Mouse (Mus musculus) midbrain, embryonic 16.5 days (tissue): ENCODE data around the gene Zfp36. TPM values are rescaled to one million over a fixed set of nuclear protein-coding genes. Genes with fewer than 3 reads are reported as not detected.
"Not testable (repeated sequence)": the region's sequence is repeated elsewhere in the genome, so short reads cannot be mapped to it uniquely, and the experiment has no call there.

Experiments
- ATAC-seq: fragments of 200-750 bp; cut with Nextera tagmentation; 2 replicates; pipeline ENCODE4 v1.8.0; 2017; ENCODE audit warnings: moderate TSS enrichment
- H3K27ac ChIP-seq: fragments of 300-500 bp; sonication (generic); 2 replicates; pipeline ENCODE4 v1.5.1; 2014; ENCODE audit warnings: mild to moderate bottlenecking, low read length, mixed read lengths
- H3K27me3 ChIP-seq: fragments of 300-500 bp; sonication (generic); 2 replicates; pipeline ENCODE4 v1.6.1; 2014; ENCODE audit warnings: low read depth, low read length, mixed read lengths; ENCODE audit not compliant: control insufficient read depth, insufficient read depth
- H3K36me3 ChIP-seq: fragments of 300-500 bp; sonication (generic); 2 replicates; pipeline ENCODE4 v1.6.1; 2014; ENCODE audit warnings: mild to moderate bottlenecking, low read length, moderate library complexity, mixed read lengths; ENCODE audit not compliant: control insufficient read depth, insufficient read depth
- H3K4me1 ChIP-seq: fragments of 300-500 bp; sonication (generic); 2 replicates; pipeline ENCODE4 v1.6.1; 2014; ENCODE audit warnings: mild to moderate bottlenecking, low read length, mixed read lengths; ENCODE audit not compliant: control insufficient read depth, insufficient read depth
- H3K4me2 ChIP-seq: fragments of 300-500 bp; sonication (generic); 2 replicates; pipeline ENCODE4 v1.6.1; 2014; ENCODE audit warnings: mild to moderate bottlenecking, low read length, mixed read lengths
- H3K4me3 ChIP-seq: fragments of 300-500 bp; sonication (generic); 2 replicates; pipeline ENCODE4 v1.5.1; 2014; ENCODE audit warnings: low read depth, mild to moderate bottlenecking, low read length, moderate library complexity, mixed read lengths
- H3K9ac ChIP-seq: fragments of 300-500 bp; sonication (generic); 2 replicates; pipeline ENCODE4 v1.6.1; 2014; ENCODE audit warnings: low read depth, low read length, mixed read lengths
- H3K9me3 ChIP-seq: fragments of 300-500 bp; sonication (generic); replicated peaks from 2 replicates; pipeline ENCODE4 v1.6.1; 2014; ENCODE audit warnings: mild to moderate bottlenecking, low read length, mixed read lengths; ENCODE audit not compliant: control insufficient read depth, poor library complexity, severe bottlenecking
- WGBS: fragments of 180-500 bp; shearing (Covaris S2); extraction: QIAGEN DNeasy Blood & Tissue Kit; methylation state at CpG from one replicate; pipeline ENCODE4 v1.1.7; 2014; 5-methylcytosine and 5-hydroxymethylcytosine counted together
- polyA plus RNA-seq: library from polyadenylated mRNA; unstranded; fragments of >200 nt; fragmentation: Nextera tagmentation; extraction: Ambion mirVana; gene quantifications from 2 replicates; pipeline ENCODE4 v1.2.1, GENCODE M21; 2015

Zfp36 gene
- polyA plus RNA-seq, 1 experiment from 2014 or later = 2.9 TPM

DNA sequence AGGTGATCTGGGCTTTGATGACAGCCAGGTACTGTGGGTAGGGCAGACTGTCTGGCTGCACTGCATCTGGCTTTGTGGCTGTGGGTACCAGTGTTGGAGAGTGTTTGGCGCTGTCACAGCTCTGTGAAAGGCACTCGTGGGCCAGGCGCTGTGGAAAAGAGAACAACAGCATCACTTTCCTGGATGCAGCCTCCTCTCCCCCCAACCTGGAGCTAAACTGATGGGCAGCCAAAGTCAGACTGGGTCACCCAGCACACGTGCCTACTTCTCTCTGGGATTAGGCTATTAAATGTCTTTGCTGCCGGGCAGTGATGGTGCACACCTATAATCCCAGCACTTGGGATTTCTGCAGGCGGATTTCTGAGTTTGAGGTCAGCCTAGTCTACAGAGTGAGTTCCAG, 6.8 kb upstream of the Zfp36 start:
- WGBS = 84% methylated on average over 6 of the region's 6 CpGs
- not testable (repeated sequence) for H3K27me3 ChIP-seq, H3K9me3 ChIP-seq, H3K4me1 ChIP-seq, ATAC-seq, H3K9ac ChIP-seq, H3K4me2 ChIP-seq, H3K27ac ChIP-seq, H3K4me3 ChIP-seq
- H3K36me3 ChIP-seq = peaks cover 17% of the 10 kb centered on the region

DNA sequence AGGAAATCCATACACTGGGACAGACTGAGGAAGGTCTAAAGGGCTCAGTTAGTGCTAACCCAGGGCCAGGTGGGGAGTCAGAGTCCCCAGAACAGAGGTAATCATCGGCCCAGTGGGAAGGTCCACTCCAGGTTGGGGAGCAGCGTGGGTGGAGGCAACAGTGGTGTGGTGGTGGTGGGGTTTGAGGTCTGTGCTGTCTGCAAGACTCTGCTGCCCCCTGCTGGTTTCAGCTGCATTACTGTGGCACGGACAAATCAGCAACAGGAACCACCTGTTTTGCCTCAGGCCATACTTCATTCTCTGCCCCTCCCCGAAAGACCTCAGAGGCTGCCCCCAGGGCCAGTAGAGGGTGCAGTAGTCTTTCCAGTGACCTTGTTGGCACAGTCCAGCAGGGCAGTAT, 6.4 kb upstream of the Zfp36 start:
- no peak overlapping the region for H3K9ac ChIP-seq
- H3K27ac ChIP-seq = no peak overlapping the region
- no peaks in the 10 kb centered on the region for H3K9me3 ChIP-seq
- no peak overlapping the region for H3K4me3 ChIP-seq
- peaks cover 17% of the 10 kb centered on the region for H3K36me3 ChIP-seq
- H3K4me1 ChIP-seq = peaks cover 2% of the 10 kb centered on the region
- H3K27me3 ChIP-seq = no peaks in the 10 kb centered on the region
- no peak overlapping the region for H3K4me2 ChIP-seq
- 30% methylated on average over 4 of the region's 4 CpGs for WGBS
- peak; percentile 54 for ATAC-seq

DNA sequence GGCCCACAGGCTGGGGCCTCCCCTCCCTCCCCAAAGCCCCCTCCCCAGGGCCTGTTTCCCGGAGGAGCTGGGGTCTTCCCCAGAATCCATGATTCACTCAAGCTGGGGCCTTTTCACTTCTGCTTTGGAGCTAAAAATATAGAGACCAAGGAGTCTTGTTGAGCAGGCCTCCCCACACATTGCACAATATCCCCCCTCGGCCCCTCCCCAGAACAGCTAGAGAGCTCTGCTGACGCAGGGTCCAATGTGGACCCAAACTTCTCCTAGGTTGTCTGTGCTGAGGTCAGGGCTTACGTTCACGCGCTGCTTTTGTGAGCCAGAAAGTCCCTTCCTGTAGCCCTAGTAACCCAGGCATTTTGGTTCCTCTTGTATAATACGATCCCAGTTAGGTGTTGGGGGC, 6.0 kb upstream of the Zfp36 start:
- peaks cover 4% of the 10 kb centered on the region; the same call in 1 of the 2 replicates for H3K4me1 ChIP-seq
- H3K36me3 ChIP-seq = peaks cover 17% of the 10 kb centered on the region
- no peak overlapping the region for H3K9ac ChIP-seq
- no peak for ATAC-seq
- no peaks in the 10 kb centered on the region for H3K27me3 ChIP-seq
- H3K4me2 ChIP-seq = no peak overlapping the region
- H3K9me3 ChIP-seq = no peaks in the 10 kb centered on the region
- H3K4me3 ChIP-seq = no peak overlapping the region
- WGBS = 87% methylated on average over 7 of the region's 7 CpGs
- H3K27ac ChIP-seq = no peak overlapping the region

DNA sequence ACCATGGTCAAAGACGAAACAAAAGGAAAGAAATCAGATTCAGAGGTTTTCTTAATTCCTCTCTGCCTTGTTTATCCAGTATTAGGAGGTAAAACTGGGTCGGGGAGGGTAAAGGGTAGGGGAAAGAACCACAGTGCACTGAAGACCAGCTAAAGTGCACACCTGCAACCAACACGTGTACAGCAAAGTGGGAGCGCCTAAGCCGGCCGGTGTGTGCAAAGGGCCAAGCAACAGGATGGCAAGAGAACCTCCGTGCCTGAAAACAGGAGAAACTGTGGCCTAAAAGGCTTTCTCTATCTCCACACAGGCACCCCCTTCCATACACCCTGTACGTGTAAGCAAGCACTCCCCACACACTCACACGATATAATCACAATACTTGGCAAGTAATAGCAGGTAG, 5.1 kb upstream of the Zfp36 start:
- no peak overlapping the region for H3K27ac ChIP-seq
- H3K9ac ChIP-seq = no peak overlapping the region
- peaks cover 5% of the 10 kb centered on the region; the same call in 1 of the 2 replicates for H3K4me1 ChIP-seq
- no peak overlapping the region for H3K4me3 ChIP-seq
- 92% methylated on average over 9 of the region's 9 CpGs for WGBS
- H3K27me3 ChIP-seq = no peaks in the 10 kb centered on the region
- H3K4me2 ChIP-seq = no peak overlapping the region
- no peaks in the 10 kb centered on the region for H3K9me3 ChIP-seq
- H3K36me3 ChIP-seq = peaks cover 17% of the 10 kb centered on the region
- no peak for ATAC-seq

DNA sequence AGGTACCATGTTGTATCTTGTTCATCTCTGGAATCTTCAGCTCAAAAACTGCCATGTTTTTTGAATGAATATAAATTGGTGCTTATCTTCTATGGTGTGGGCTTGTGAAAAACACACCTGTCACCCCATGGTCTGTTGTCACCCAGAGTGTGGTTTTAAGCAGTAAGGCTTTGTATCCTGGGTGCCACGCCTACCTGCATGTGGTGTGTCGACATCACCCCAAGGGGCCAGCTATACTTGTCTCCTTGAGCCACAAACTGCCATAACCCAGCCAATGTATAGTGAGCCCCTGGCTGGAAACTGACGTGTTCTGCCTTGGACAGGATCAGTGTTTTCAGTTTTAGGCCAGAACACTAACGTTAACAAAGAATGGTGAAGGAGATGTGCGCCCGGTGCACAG, 4.1 kb upstream of the Zfp36 start:
- Histone ChIP-seq H3K9me3 (no peaks in the 10 kb centered on the region), H3K27ac (no peak overlapping the region), H3K4me3 (no peak overlapping the region), H3K9ac (no peak overlapping the region), H3K36me3 (peaks cover 12% of the 10 kb centered on the region), H3K4me1 (peaks cover 7% of the 10 kb centered on the region; the same call in 1 of the 2 replicates), H3K4me2 (no peak overlapping the region), H3K27me3 (no peaks in the 10 kb centered on the region)
- ATAC-seq = no peak
- 87% methylated on average over 6 of the region's 6 CpGs for WGBS

DNA sequence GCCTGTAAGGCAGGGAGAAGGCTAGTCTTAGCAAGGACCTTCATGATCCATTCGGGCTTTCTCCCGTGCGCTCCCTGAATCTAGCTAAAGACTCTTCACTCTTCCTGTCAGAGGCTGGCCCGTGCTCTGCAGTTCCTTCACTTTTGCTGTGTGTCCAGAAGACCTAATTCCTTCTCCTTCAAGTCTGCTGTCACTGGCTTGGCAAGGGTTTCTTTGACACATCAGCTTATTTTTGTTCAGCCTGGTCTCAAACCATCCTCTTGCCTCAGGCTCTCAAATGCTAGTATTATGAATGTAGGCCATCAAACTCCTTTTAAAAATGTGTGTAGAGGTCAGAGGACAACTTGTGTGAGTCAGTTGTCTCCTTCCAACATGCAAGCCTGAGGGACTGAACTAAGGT, 3.6 kb upstream of the Zfp36 start:
- Histone ChIP-seq H3K4me1 (peaks cover 7% of the 10 kb centered on the region; the same call in 1 of the 2 replicates), H3K9me3 (no peaks in the 10 kb centered on the region), H3K4me2 (no peak overlapping the region), H3K27me3 (no peaks in the 10 kb centered on the region), H3K9ac (no peak overlapping the region), H3K27ac (no peak overlapping the region), H3K4me3 (no peak overlapping the region), H3K36me3 (peaks cover 12% of the 10 kb centered on the region)
- no peak for ATAC-seq
- WGBS = 84% methylated on average over 4 of the region's 4 CpGs

DNA sequence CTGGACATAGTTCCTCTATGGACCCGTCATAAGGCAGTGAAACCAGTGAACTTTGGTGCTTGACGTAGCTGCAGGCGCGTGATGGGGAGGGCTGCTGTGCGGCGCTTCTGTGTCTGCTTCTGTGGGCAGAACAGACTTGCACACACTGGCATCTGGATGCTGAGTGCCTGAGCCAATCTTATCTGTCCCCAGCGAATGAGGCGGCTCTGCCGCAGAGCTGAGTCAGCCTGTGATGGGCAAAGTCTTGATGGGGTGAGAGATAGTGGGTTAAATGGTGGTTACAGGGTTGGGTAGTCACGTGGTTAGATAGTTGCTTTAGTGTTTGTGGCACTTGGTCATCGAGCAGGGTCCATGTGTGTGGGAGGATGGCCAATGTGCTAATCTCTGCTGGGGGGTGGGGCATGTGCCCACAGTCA, 2.9 kb upstream of the Zfp36 start:
- peaks cover 10% of the 10 kb centered on the region; the same call in 1 of the 2 replicates for H3K4me1 ChIP-seq
- H3K9ac ChIP-seq = no peak overlapping the region
- no peak overlapping the region for H3K27ac ChIP-seq
- no peak for ATAC-seq
- 71% methylated on average over 11 of the region's 11 CpGs for WGBS
- no peak overlapping the region for H3K4me3 ChIP-seq
- no peak overlapping the region for H3K4me2 ChIP-seq
- H3K27me3 ChIP-seq = no peaks in the 10 kb centered on the region
- peaks cover 9% of the 10 kb centered on the region; the same call in 1 of the 2 replicates for H3K36me3 ChIP-seq
- H3K9me3 ChIP-seq = no peaks in the 10 kb centered on the region

DNA sequence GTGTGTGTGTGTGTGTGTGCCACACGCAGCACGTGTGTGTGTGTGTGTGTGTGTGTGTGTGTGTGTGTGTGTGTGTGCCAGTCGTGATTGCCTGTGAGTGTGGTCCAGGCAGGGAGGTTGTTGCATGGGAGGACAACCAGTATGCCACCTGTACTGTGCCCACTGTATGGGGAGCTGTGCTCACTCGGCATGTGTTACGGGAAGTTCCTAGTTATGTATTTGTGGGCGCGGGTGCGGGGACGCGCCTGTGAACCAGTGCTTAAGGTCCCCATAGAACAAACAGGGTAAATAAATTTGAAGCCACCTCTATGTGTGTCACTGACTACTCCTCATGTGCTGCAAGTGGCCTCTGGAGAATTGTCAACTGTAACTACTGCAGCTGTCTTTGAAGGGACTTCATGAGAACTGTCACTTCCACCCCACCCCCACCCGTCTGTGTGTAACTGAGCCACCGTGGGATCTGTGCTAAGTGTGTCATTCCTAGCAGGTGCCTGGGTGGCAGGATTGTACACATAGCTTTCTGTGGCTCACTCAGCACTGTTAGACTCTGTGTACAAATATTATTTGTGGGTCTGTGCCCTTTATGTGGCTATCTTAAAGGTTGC, 2.4 kb upstream of the Zfp36 start:
- Histone ChIP-seq H3K4me3 (no peak overlapping the region), H3K4me2 (peak overlapping the region; percentile 40; the same call in 1 of the 2 replicates), H3K9me3 (no peaks in the 10 kb centered on the region), H3K27ac (no peak overlapping the region), H3K4me1 (peaks cover 12% of the 10 kb centered on the region; the same call in 1 of the 2 replicates), H3K27me3 (peaks cover 4% of the 10 kb centered on the region; the same call in 1 of the 2 replicates), H3K9ac (no peak overlapping the region), H3K36me3 (peaks cover 6% of the 10 kb centered on the region; the same call in 1 of the 2 replicates)
- WGBS = 65% methylated on average over 10 of the region's 12 CpGs
- ATAC-seq = no peak

DNA sequence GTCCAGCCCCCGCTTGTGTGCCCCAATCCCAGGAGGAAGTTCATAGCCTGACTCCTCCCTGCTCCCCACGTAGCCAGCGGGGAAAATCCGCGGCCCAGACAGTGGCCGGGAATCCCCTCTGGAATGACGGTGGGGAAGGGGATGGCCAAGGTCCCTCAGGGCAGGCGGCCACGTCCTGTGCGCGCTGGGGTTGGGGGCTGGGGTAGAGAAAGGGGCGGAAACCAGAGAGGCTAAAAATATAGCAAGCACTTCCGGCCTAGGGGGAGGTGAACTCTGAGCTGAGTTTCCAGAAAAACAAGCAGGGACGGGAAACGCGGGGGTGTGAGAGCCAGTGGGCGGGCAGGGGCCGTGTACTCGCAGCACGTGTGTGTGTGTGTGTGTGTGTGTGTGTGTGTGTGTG, 1.9 kb upstream of the Zfp36 start:
- Histone ChIP-seq H3K4me1 (peaks cover 12% of the 10 kb centered on the region; the same call in 1 of the 2 replicates), H3K27ac (peak overlapping the region; percentile 40; the same call in 1 of the 2 replicates), H3K9ac (peak overlapping the region; percentile 52), H3K27me3 (peaks cover 4% of the 10 kb centered on the region; the same call in 1 of the 2 replicates), H3K9me3 (no peaks in the 10 kb centered on the region), H3K4me3 (peak overlapping the region; percentile 9), H3K36me3 (0 out of 2 replicates have a peak, but pooled peaks cover 3% of the 10 kb centered on the region), H3K4me2 (peak overlapping the region; percentile 40)
- 7% methylated on average over 20 of the region's 20 CpGs for WGBS
- ATAC-seq = 0 out of 2 replicates have a peak, but pooled peaks have one; percentile 29
